Mouse (Mus musculus) MN1 (cell line): ENCODE measurements around the gene Hist1h2bm.
A peak's percentile ranks its signal among the peaks of the same experiment; 100 is the strongest.

Experiments used
- DNase-seq: peaks from one replicate; pipeline ENCODE4 v3.0.0-alpha.2; 2016; ENCODE audit warnings: low spot score

The Hist1h2bm gene

DNA sequence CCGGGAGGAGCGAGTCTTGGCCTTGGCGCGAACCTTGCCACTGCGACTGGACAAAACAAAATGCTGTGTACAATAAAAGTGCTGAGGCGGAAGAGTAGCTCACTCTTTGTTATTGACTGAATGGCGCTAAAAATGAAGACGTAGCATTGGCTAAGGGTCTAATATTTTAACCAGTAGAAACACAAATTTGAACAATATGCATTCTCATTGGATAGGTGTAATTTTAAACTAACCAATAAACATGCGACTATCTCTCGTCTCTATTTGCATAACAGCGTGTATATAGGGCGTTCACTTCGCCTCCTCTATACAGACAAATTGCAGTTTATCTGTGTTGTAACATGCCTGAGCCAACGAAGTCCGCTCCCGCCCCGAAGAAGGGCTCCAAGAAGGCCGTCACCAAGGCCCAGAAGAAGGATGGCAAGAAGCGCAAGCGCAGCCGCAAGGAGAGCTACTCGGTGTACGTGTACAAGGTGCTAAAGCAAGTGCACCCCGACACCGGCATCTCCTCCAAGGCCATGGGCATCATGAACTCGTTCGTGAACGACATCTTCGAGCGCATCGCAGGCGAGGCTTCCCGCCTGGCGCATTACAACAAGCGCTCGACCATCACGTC lies at the start of gene Hist1h2bm:
Gene Hist1h2bm, plus strand, starts transcription at position 288 of the 616 bp plus-strand sequence.
- peak; percentile 94 for DNase-seq

DNA sequence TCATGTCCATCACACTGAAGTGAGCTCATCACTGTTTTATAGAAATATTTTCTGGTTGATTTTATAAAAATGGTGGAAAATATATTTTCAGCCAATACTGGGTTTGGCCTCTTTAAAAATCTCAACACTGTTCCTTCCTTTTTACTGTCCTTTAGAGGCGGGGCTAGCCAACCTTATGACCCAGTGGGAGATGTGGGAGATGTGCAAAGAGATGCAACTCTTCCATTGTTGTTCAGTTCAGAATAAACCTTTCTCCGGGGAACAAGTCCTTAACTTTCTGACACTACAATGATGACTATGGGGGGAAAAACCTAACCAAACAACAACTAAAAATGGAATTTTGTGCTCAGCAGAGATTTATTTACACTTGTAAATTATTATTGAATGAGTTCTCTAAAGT lies 44.5 kb upstream of the Hist1h2bm start, which contains the start of gene Olfr1360:
Gene Olfr1360, minus strand, starts transcription at position 101 of the 400 bp plus-strand sequence.
- no peak for DNase-seq

DNA sequence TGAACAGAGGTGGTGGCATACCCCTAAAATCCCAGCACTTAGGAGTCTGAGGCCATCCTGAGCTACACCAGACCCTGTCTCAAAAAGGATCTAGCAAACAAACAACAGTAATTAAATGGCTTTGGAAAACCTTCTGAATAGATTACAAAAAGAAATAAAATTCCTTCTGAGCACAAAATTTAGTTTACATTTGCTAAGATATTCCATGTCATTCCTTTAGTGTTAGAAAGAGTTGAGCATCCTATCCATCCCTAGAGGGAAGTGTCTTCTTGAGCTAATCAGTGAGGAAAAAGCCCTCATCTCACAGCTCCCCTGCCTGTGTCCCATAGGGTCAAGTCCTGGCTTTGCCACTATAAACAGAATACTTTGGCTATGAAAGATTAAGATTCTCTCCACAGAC lies 24.0 kb upstream of the Hist1h2bm start, which contains the start of gene Olfr1359:
Gene Olfr1359, plus strand, starts transcription at position 301 of the 400 bp plus-strand sequence.
- DNase-seq, result no peak

GRCm38 (mm10) chr13:21706669-21707068 lies 15.2 kb upstream of the Hist1h2bm start:
- DNase-seq, result no peak

DNA sequence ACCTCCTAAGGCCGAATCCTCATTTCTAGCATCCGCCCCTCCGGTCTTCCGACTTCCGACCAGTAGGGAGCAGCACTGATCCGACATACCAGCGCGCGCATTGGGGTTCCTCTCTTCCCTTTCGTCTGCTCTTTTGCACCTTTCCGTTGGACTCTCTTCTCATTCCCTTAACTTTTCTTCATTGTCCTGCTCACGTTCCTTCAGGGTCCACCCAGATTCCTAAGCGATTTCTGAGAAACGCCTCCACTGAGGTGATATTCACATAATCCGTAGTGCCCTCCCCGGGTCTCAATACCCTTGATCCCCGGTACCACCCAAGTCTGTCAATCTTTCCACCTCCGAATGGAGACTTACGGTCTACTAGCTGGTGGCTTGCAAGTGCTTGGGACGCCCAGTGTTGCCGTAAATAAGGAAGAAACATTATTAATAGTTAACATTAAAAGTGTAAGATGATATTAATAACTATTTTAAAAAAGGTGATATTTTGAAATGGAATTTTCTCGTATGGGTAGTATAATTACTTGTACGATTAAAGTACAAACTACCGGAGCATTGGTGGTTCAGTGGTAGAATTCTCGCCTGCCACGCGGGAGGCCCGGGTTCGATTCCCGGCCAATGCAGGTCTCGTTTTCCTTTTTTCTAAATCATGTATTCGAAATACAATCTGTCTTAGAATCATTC lies 11.7 kb upstream of the Hist1h2bm start:
- peak; percentile 86 for DNase-seq

DNA sequence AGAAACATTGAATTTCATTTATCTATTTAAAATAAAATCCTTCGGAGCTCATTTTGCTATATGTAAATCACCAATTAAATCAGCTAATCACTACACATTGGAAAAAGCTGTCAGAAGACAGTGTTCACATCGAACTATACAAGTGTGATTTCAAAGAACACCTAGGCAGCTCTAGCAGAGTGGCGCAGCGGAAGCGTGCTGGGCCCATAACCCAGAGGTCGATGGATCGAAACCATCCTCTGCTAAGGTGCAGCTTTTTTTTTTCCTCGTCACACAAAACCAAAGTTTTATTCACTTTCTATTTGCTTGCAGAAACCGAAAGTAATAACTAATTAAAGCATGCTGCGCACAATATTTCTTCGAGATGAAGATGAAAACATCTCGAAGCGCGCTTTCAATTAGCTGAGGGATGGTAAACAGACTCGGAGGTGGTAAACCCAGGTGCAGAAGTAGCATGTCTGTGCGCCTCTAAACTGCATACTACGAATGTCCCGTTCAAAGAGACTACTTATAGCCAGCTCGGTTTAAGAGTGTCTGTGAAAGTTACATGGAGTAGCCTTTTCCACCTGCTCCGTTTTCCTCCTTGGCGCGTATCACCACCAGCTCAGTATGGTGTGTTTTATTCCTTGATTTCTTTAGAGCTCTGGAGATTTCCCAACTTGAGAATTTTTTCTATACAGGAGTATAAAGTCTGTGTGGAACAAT lies 10.9 kb upstream of the Hist1h2bm start:
- peak; percentile 83 for DNase-seq

DNA sequence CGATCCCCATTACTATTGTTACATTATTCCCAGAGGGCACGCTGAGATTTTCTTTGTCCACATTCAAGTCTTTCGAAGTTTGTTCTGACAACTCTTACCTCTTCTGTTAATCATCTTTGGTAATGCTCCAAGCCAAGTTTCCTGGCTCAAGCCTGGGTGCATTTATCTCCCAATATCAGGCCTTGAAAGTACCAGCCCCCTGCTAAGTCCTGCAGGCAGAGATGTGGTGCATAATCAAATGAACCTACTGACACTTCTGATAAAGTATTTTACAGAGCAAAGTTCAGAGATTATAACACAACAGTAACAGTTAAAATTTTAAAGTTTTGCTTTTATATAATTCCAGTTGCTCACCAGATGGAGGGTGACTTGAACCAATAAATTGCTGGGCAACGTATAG lies 10.1 kb upstream of the Hist1h2bm start:
- no peak for DNase-seq

DNA sequence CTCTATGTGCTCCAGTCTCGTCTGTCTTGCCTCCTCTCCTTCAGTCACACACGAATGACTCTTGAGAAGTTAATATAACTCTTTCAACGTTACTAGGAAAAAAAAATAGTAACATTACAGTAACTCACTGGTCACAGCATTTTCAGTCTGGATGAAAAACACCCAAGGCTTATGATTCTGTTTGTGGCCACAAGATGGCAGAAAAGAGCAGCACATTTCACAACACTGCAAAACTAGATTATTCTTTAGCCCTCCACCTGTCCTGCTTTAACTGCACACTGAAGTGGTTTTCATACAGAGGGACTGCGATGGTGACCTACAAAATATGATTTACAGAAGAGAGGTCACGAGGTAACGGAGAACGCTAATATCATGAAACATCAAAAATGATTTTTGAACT lies 7.1 kb upstream of the Hist1h2bm start:
- peak; percentile 74 for DNase-seq

DNA sequence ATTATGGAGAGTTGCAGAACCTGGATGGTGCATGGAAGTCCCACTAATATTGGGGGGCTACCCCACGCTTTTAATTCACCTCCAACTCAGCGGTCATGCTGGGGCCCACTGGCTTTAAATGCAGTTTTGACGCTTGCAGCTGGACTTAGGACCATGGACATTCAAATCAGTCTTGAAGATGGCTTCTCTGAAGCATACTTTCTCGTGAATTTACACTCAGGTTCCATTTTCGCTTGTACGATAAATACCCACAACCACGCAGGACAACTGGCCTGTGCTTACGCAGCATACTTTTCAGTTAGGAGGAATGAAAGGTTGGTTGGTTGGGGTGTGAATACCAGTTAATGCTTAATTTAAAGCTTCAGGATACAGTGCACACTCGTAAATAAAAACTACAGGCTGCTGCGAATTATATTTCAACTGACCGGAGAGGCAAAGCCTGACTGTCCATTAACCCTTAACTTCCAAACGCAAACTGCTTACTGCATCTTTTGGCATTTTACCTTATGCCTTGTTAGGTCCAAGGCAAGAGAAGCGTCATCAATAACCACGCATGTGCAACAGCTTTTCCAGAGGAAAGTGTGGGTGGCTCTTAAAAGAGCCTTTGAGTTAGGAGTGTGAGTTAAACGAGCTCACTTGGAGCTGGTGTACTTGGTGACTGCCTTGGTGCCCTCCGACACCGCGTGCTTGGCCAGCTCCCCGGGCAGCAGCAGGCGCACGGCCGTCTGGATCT lies 6.5 kb upstream of the Hist1h2bm start:
- peak; percentile 48 for DNase-seq

DNA sequence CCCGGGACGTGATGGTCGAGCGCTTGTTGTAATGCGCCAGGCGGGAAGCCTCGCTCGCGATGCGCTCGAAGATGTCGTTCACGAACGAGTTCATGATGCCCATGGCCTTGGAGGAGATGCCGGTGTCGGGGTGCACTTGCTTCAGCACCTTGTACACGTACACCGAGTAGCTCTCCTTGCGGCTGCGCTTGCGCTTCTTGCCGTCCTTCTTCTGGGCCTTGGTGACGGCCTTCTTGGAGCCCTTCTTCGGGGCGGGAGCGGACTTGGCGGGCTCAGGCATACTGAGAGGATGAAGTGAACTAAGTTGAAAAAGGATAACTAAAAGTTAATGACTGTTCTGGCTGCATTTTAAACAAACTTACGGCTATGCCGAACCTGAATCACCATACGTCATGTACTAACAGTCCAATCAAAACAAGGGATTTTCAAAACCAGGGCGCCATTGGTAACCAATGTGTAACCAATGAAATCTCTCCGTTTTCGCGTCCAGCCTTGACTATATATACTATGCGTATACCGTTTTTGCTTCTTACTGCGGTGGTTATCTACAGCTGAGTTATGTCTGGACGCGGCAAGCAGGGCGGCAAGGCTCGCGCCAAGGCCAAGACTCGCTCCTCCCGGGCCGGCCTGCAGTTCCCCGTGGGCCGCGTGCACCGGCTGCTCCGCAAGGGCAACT lies 5.8 kb upstream of the Hist1h2bm start, which contains the start of the genes Hist1h2bl and Hist1h2ai:
Gene Hist1h2bl, minus strand, starts transcription at position 280 of the 676 bp plus-strand sequence.
Gene Hist1h2ai, plus strand, starts transcription at position 559 of the 676 bp plus-strand sequence.
- DNase-seq, result peak; percentile 93

DNA sequence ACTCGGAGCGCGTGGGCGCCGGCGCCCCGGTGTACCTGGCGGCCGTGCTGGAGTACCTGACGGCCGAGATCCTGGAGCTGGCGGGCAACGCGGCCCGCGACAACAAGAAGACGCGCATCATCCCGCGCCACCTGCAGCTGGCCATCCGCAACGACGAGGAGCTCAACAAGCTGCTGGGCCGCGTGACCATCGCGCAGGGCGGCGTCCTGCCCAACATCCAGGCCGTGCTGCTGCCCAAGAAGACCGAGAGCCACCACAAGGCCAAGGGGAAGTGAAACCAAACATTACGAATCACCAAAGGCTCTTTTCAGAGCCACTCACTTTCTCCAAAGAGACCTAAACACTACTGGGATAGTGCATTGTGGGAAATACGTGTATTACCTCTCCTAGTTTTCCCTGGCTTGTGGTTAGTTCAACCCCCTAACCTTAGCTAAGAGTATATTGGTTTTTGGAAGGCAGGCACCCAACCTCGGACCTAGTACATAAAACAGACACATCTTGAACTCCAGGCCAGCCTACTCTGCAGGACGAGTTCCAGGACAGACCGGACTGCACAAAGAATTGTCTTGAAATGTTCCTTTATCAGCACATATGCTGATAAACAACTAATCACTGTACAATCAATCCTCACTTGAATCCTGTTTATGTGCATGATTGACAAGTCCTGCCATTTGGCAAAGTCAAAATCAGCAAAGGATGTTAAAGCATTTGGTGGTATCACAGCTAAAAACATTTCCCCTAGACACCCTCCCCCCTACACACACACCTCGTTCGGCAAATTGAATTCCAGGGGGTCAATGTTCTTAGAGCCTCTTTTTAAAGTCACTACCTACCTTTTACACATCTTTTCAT lies 5.1 kb upstream of the Hist1h2bm start:
- peak; percentile 37 for DNase-seq

DNA sequence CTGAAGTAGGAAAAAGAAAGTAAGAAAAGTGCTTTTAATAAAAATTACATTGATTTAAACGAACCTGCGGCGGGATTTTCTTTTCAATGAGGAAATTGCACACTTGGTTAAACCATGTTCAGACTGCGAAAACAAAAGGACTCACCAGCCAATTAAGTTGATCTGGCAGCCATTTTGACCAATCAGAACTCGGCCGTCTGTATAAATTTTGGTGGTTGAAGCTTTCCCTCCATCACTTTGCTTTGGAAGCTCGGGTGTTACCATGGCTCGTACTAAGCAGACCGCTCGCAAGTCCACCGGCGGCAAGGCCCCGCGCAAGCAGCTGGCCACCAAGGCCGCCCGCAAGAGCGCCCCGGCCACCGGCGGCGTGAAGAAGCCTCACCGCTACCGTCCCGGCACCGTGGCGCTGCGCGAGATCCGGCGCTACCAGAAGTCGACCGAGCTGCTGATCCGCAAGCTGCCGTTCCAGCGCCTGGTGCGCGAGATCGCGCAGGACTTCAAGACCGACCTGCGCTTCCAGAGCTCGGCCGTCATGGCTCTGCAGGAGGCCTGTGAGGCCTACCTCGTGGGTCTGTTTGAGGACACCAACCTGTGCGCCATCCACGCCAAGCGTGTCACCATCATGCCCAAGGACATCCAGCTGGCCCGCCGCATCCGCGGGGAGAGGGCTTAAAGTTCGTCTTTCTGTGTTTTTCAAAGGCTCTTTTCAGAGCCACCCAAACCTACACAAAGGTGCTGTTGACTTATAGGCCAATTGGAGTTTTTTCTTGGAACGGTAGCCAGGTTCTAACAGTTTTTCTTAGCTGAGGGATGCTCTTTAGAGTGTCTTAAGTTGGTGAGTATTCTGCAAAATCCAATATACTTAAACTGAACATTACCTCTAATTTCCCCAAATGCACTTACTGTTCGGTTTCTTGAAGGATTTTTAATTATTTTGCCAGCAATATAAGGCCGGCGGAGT lies 4.2 kb upstream of the Hist1h2bm start, which contains the start of gene Hist1h3h:
Gene Hist1h3h, plus strand, starts transcription at position 263 of the 961 bp plus-strand sequence.
- peak; percentile 90 for DNase-seq

- peak; percentile 25 for DNase-seq
Observed at GRCm38 (mm10) chr13:21718381-21719080, 3.3 kb upstream of the Hist1h2bm start.

DNA sequence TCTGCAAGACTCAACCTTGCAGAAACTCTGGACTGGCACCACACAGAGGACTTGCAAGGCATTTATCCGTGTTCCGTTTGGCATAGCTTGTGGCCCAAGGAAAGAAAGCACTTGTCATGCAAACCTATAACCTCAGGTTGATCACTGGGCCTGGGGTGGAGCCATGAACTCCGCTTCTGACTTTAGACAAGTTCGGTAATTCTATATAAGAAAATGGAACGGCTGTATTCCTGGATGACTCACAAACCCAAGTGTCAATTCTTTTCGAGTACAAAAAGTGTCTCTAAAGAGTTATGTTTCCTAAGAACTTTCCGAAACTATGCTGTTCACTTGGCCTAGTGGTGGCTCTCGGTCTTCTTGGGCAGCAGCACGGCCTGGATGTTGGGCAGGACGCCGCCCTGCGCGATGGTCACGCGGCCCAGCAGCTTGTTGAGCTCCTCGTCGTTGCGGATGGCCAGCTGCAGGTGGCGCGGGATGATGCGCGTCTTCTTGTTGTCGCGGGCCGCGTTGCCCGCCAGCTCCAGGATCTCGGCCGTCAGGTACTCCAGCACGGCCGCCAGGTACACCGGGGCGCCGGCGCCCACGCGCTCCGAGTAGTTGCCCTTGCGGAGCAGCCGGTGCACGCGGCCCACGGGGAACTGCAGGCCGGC lies 612 bp upstream of the Hist1h2bm start:
- DNase-seq, result peak; percentile 28

DNA sequence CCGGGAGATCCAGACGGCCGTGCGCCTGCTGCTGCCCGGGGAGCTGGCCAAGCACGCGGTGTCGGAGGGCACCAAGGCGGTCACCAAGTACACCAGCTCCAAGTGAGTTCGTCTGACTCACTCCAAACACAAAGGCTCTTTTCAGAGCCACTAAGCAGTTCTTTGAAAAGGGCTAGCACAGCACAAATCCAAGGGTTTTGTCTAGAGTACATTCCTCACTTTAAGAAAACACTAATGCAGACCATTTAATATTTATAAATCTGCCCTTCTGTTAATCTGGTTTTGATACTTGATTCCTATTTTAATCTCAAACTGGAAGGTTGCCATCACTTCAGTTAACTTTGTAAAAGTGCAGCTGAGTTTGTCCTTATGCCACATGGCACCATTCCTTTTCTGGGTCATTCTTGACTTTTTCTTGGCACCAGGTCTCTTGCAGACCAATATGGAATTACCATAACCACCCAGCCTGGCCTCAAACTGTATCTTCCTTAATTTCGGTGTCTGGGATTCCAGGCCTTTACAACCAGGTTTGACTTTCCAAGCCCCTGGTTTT lies 605 bp downstream of the Hist1h2bm start:
- DNase-seq, result peak; percentile 50

DNA sequence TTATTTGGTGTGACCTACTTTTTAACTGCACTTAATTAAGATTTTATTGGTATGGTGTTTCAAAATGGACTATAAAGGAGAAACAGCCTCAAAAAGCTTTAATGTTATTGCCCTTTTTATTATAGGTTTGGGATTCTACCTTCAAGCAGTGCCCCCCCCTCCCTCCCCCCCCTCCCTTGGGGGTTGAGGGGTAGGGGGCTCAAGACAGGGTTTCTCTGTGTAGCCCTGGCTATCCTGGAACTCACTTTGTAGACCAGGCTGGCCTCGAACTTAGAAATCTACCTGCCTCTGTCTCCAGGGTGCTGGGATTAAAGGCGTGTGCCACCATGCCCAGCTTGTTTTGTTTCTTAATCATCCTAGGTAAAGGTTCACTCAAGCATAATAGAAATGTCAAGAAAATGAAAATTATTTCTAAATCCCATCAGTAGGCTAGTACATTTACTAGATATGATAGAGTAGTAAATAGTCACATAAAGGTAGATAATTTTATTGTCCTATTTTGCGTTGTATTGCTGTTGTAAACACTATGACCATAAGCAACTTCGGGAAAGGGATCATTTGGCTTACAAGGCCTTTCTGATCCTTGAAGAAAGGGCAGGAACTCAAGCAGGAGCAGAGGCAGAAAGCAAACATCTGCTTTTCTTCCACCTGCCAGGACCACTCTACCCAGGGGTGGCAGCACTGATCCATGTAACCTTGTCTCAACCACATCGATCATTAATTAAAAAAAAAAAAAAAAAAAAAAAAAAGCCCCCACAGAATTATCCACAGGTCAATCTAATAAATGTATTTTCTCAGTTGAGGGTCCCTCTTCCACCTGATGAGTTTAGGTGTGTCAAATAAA lies 1.4 kb downstream of the Hist1h2bm start:
- DNase-seq, result peak; percentile 31
